Mouse (Mus musculus): ENCODE results near the gene Clrn3.
"Not testable (repeated sequence)": the region's sequence is repeated elsewhere in the genome, so short reads cannot be mapped to it uniquely, and the experiment has no call there.

Gene Clrn3

GRCm38 (mm10) chr7:135535908-135536307 is 7.5 kb upstream of the Clrn3 start:
- no peak for DNase-seq (ENCODE audit: low spot score)

- no peak for DNase-seq (ENCODE audit: low spot score)
Measured at GRCm38 (mm10) chr7:135534548-135535189, 6.2 kb upstream of the Clrn3 start.

- no peak for DNase-seq (ENCODE audit: low spot score)
Measured at GRCm38 (mm10) chr7:135529068-135529467, 614 bp upstream of the Clrn3 start.

- DNase-seq (ENCODE audit: low spot score), result no peak
Measured at GRCm38 (mm10) chr7:135527169-135527568, 1.3 kb downstream of the Clrn3 start.

- no peak for DNase-seq (ENCODE audit: low spot score)
Measured at GRCm38 (mm10) chr7:135526574-135527152, 1.8 kb downstream of the Clrn3 start.

- no peak for DNase-seq (ENCODE audit: low spot score)
Measured at GRCm38 (mm10) chr7:135524424-135524967, 4.0 kb downstream of the Clrn3 start.

GRCm38 (mm10) chr7:135523981-135524380 is 4.5 kb downstream of the Clrn3 start:
- no peak for DNase-seq (ENCODE audit: low spot score)

- peak; percentile 49 for DNase-seq (ENCODE audit: low spot score)
Measured at GRCm38 (mm10) chr7:135521755-135522512, 6.5 kb downstream of the Clrn3 start.

- DNase-seq (ENCODE audit: low spot score), result no peak
Measured at GRCm38 (mm10) chr7:135520241-135520640, 8.2 kb downstream of the Clrn3 start.

- no peak for DNase-seq (ENCODE audit: low spot score)
Measured at GRCm38 (mm10) chr7:135517191-135517590, 11.3 kb downstream of the Clrn3 start.

GRCm38 (mm10) chr7:135511723-135512122 is 16.7 kb downstream of the Clrn3 start:
- no peak for DNase-seq (ENCODE audit: low spot score)

GRCm38 (mm10) chr7:135510431-135510830 is 18.0 kb downstream of the Clrn3 start:
- DNase-seq (ENCODE audit: low spot score), result no peak

- DNase-seq (ENCODE audit: low spot score), result no peak
Measured at GRCm38 (mm10) chr7:135509272-135509671, 19.2 kb downstream of the Clrn3 start.

GRCm38 (mm10) chr7:135508602-135509001 is 19.9 kb downstream of the Clrn3 start:
- DNase-seq (ENCODE audit: low spot score), result no peak

- not testable (repeated sequence) for DNase-seq (ENCODE audit: low spot score)
Measured at GRCm38 (mm10) chr7:135506506-135506905, 21.9 kb downstream of the Clrn3 start.

GRCm38 (mm10) chr7:135499403-135499802 is 29.1 kb downstream of the Clrn3 start:
- DNase-seq (ENCODE audit: low spot score), result no peak

GRCm38 (mm10) chr7:135498565-135499186 is 29.8 kb downstream of the Clrn3 start:
- DNase-seq (ENCODE audit: low spot score), result no peak

- peak; percentile 47 for DNase-seq (ENCODE audit: low spot score)
Measured at GRCm38 (mm10) chr7:135495303-135495702, 33.2 kb downstream of the Clrn3 start.

GRCm38 (mm10) chr7:135490500-135490886 is 38.0 kb downstream of the Clrn3 start:
- DNase-seq (ENCODE audit: low spot score), result no peak

- no peak for DNase-seq (ENCODE audit: low spot score)
Measured at GRCm38 (mm10) chr7:135489724-135490499, 38.5 kb downstream of the Clrn3 start.

GRCm38 (mm10) chr7:135488214-135488810 is 40.1 kb downstream of the Clrn3 start:
- DNase-seq (ENCODE audit: low spot score), result peak; percentile 38

Measured in embryo, embryonic 10.5 days (tissue).